21 mouse cellular contexts compared by ENCODE assay signal in the genomic region with DNA sequence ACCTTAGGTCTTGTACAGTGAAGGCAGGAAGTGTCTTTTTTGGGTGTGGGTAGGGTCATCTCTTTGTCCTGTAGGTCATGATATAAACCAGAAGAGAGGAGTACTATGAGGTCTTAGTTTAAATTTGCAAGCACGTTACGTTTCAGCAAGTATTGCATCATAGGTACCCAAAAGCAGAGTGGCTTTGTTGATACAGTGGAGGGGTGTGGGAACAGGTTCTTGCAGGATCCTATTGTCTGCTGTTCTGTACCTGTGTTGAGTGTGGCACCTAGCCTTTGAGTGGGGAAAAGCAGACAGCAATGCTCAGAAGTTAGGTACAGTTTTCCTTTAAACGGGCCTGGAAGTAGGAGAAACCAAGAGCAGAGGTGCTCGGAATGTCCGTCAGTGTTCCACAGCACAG. TPM values are rescaled to one million over a fixed set of nuclear protein-coding genes. Genes with fewer than 3 reads are reported as not detected.
DNase-seq lines count a peak whose midpoint lies in the region; ATAC-seq and TF ChIP-seq lines count a peak whose summit lies in the region.
"Had no signal": no experiment of that assay in that cellular context is flagged by ENCODE, and none has a peak within 500 bp of the region (broad histone marks: within the 10 kb centered on the region; RNA-seq: fewer than 3 reads in every experiment).

No protein-coding gene starts in this region.

- H3K27me3 ChIP-seq in C2C12 (ENCODE audit: control insufficient read depth, insufficient read depth, insufficient read length), result no peaks in the 10 kb centered on the region
- no peaks in the 10 kb centered on the region for H3K27me3 ChIP-seq in limb, embryonic 10.5 days (ENCODE audit: low read depth, poor library complexity, severe bottlenecking)
- no peaks in the 10 kb centered on the region for H3K27me3 ChIP-seq in stomach, postnatal 0 days (ENCODE audit: control insufficient read depth, insufficient read depth, low read length)
- H3K27me3 ChIP-seq in forebrain, embryonic 10.5 days (ENCODE audit: poor library complexity, severe bottlenecking), result no peaks in the 10 kb centered on the region
- H3K27me3 ChIP-seq: CH12.LX; embryonic facial prominence, embryonic 15.5 days; forebrain, embryonic 15.5 days; heart, embryonic 12.5 days; Patski had no signal

- no peak overlapping the region for H3K4me2 ChIP-seq in stomach, postnatal 0 days (replicated peaks; ENCODE audit: low read depth)
- H3K4me2 ChIP-seq: embryonic facial prominence, embryonic 15.5 days; forebrain, embryonic 15.5 days; heart, embryonic 12.5 days; hindbrain, embryonic 14.5 days had no signal

- H3K4me1 ChIP-seq in limb, embryonic 10.5 days, result peaks cover 77% of the 10 kb centered on the region
- peaks cover 19% of the 10 kb centered on the region for H3K4me1 ChIP-seq in stomach, postnatal 0 days (replicated peaks; ENCODE audit: control insufficient read depth, insufficient read depth)
- peaks cover 59% of the 10 kb centered on the region for H3K4me1 ChIP-seq in forebrain, embryonic 10.5 days

- peak; percentile 44; the same call in 1 of the 2 replicates for ATAC-seq in stomach, postnatal 0 days (ENCODE audit: low FRiP score, low TSS enrichment)
- ATAC-seq: activated CD4-positive, CD25-positive, alpha-beta regulatory T cell, adult 4 months; forebrain, embryonic 15.5 days; Patski had no signal

- H3K4me3 ChIP-seq in layer of hippocampus, adult 2 months, result no peak overlapping the region
- no peak overlapping the region for H3K4me3 ChIP-seq in C2C12 (ENCODE audit: insufficient read depth, poor library complexity, severe bottlenecking)
- no peak overlapping the region for H3K4me3 ChIP-seq in limb, embryonic 10.5 days
- H3K4me3 ChIP-seq in stomach, postnatal 0 days (ENCODE audit: low read depth, low read length), result no peak overlapping the region
- no peak overlapping the region for H3K4me3 ChIP-seq in forebrain, embryonic 10.5 days
- H3K4me3 ChIP-seq: embryonic facial prominence, embryonic 15.5 days; erythroblast, embryonic 14.5 days; forebrain, embryonic 15.5 days; heart, embryonic 12.5 days; hindbrain, embryonic 10.5 days had no signal

- TF ChIP-seq CTCF in layer of hippocampus, adult 2 months (conservative IDR thresholded peaks at IDR 0.05), result no peak
- TF ChIP-seq CTCF in C2C12 (IDR thresholded peaks at IDR 0.05; ENCODE audit: control insufficient read depth, insufficient read depth, insufficient read length), result no peak
- no peak for TF ChIP-seq CTCF in stomach, postnatal 0 days (IDR thresholded peaks at IDR 0.05; ENCODE audit: low read depth)

- no peak for DNase-seq in layer of hippocampus, adult 2 months (ENCODE audit: low spot score in 2 of 2)
- no peak for DNase-seq in layer of hippocampus, postnatal 36 days
- DNase-seq in limb, embryonic 10.5 days (ENCODE audit: low spot score), result no peak
- no peak for DNase-seq in stomach, postnatal 0 days (ENCODE audit: low spot score)
- no peak for DNase-seq in embryo, embryonic 10.5 days (ENCODE audit: low spot score)
- DNase-seq in forebrain, embryonic 10.5 days (ENCODE audit: extremely low spot score, low spot score), result no peak
- DNase-seq: adrenal gland, postnatal 14 days; cerebellum, adult 11-12 months; cerebellum, adult 9-10 months; cerebellum, postnatal 25 days; gastrocnemius, postnatal 14 days had no signal

- TF ChIP-seq EP300 in stomach, postnatal 0 days (optimal IDR thresholded peaks at IDR 0.05), result no peak

- H3K9ac ChIP-seq in stomach, postnatal 0 days (ENCODE audit: low read length), result no peak overlapping the region
- H3K9ac ChIP-seq: embryonic facial prominence, embryonic 15.5 days; forebrain, embryonic 15.5 days; heart, embryonic 12.5 days; hindbrain, embryonic 14.5 days had no signal

- peaks cover 99% of the 10 kb centered on the region for H3K79me2 ChIP-seq in C2C12 (ENCODE audit: control insufficient read depth, insufficient read depth)

- peak overlapping the region; percentile 32; the same call in 1 of the 2 replicates for H3K27ac ChIP-seq in layer of hippocampus, adult 2 months
- 0 out of 2 replicates have a peak overlapping the region, but pooled peaks have one; percentile 46 for H3K27ac ChIP-seq in limb, embryonic 10.5 days
- H3K27ac ChIP-seq in stomach, postnatal 0 days (replicated peaks), result peak overlapping the region; percentile 75
- no peak overlapping the region for H3K27ac ChIP-seq in forebrain, embryonic 10.5 days
- H3K27ac ChIP-seq: embryonic facial prominence, embryonic 15.5 days; forebrain, embryonic 15.5 days; hindbrain, embryonic 10.5 days; hindbrain, embryonic 14.5 days had no signal

- H3K79me3 ChIP-seq in C2C12 (ENCODE audit: low read depth), result peaks cover 93% of the 10 kb centered on the region

- no peak overlapping the region for H3ac ChIP-seq in C2C12 (ENCODE audit: control insufficient read depth, insufficient read length, low read depth)

- no peaks in the 10 kb centered on the region for H3K9me3 ChIP-seq in limb, embryonic 10.5 days (replicated peaks)
- H3K9me3 ChIP-seq in stomach, postnatal 0 days (ENCODE audit: control insufficient read depth, low read length), result no peaks in the 10 kb centered on the region
- no peaks in the 10 kb centered on the region for H3K9me3 ChIP-seq in forebrain, embryonic 10.5 days
- H3K9me3 ChIP-seq: embryonic facial prominence, embryonic 15.5 days; forebrain, embryonic 15.5 days; heart, embryonic 12.5 days; hindbrain, embryonic 10.5 days had no signal

- peaks cover 33% of the 10 kb centered on the region for H3K36me3 ChIP-seq in C2C12 (ENCODE audit: control insufficient read depth, insufficient read depth)
- peaks cover 36% of the 10 kb centered on the region for H3K36me3 ChIP-seq in limb, embryonic 10.5 days
- H3K36me3 ChIP-seq in stomach, postnatal 0 days (ENCODE audit: control insufficient read depth, insufficient read depth, low read length), result peaks cover 2% of the 10 kb centered on the region; the same call in 1 of the 2 replicates
- H3K36me3 ChIP-seq in forebrain, embryonic 10.5 days (replicated peaks), result peaks cover 24% of the 10 kb centered on the region
- H3K36me3 ChIP-seq: forebrain, embryonic 15.5 days had no signal

- 90% methylated on average over 5 of the region's 5 CpGs for WGBS in limb, embryonic 10.5 days
- WGBS in stomach, postnatal 0 days, result 58% methylated on average over 5 of the region's 5 CpGs
- 94% methylated on average over 5 of the region's 5 CpGs for WGBS in forebrain, embryonic 10.5 days

TF ChIP-seq in C2C12, 6 proteins besides CTCF, POLR2A, EP300 and RAD21:
- TF ChIP-seq USF1 (IDR thresholded peaks at IDR 0.05; ENCODE audit: low read depth), result no peak
- TF ChIP-seq CEBPB (IDR thresholded peaks at IDR 0.05; ENCODE audit: low read depth), result peak; percentile 37

RNA-seq across cellular contexts. Expression of a gene that starts 36.6 kb away (rescaled TPM):
- 100 to 1,000 TPM; 374 to 416 TPM for total RNA-seq in layer of hippocampus, adult 2 months (2021)
- 100 to 1,000 TPM; 417 to 423 TPM for total RNA-seq in layer of hippocampus, postnatal 36 days (2021)
- polyA plus RNA-seq in C2C12 (2012; fragmentation: generic; extraction: Trizol), result 362 TPM
- polyA plus RNA-seq in limb, embryonic 10.5 days (2016; fragmentation: Nextera tagmentation; extraction: Ambion mirVana), result 385 and 390 TPM in 2 replicates
- 341 and 344 TPM in 2 replicates for polyA plus RNA-seq in stomach, postnatal 0 days (2015; fragmentation: Nextera tagmentation; extraction: Ambion mirVana)
- 340 and 360 TPM in 2 replicates for polyA plus RNA-seq in forebrain, embryonic 10.5 days (2016; fragmentation: Nextera tagmentation; extraction: Ambion mirVana)
